Mouse (Mus musculus): ENCODE measurements around the gene Ciao1.

DNA sequence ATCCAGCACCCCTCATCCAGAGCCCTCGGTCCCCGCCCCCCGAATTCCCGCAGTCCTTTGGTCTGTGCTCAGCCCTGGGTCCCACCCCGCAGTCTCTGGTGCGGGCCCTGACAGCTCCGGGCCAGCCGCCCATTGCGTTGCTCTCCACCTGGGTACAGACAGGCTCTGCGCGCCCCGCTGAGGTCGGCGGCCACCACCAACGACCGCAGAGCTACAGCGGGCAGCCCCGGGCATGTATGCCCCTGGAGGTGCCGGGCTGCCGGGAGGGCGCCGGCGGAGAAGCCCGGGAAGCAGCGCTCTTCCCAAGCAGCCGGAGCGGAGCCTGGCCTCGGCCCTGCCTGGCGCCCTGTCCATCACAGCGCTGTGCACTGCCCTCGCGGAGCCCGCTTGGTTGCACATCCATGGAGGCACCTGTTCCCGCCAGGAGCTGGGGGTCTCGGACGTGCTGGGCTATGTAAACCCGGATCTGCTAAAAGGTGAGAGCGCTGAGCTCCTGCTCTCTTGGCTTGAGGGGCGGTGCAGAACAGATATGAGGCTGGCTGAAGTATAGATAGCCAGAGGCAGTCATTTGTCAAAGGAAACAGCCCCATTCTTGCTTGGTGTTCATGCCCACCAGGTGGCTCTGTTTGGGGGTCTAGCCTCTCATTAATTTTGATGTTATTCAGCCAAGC, 853 bp upstream of the Ciao1 start:
- TF ChIP-seq POLR2A (IDR thresholded peaks at IDR 0.05; ENCODE audit: low read depth, low read length), result no peak
- TF ChIP-seq CTCF (IDR thresholded peaks at IDR 0.05; ENCODE audit: extremely low read depth, insufficient read depth, insufficient read length, insufficient replicate concordance), result no peak

Measured in spleen, adult 2 months (tissue).